Mouse (Mus musculus): ENCODE data around the gene Mitf. TPM values are rescaled to one million over a fixed set of nuclear protein-coding genes. Genes with fewer than 3 reads are reported as not detected.

Gene Mitf
- total RNA-seq, 2 experiments from 2014 or later: 12.8 to 14.6 TPM

GRCm38 (mm10) chr6:98005566-98005965, 198.7 kb downstream of the Mitf start:
- intact Hi-C loops (cut with DNase I): no loop called here
- DNase-seq: no peak

GRCm38 (mm10) chr6:98015066-98015465, 208.2 kb downstream of the Mitf start:
- no peak for DNase-seq
- intact Hi-C loops (cut with DNase I): no loop called here

- no peak for DNase-seq
- intact Hi-C loops (cut with DNase I): no loop called here
These were observed 209.0 kb downstream of the Mitf start for GRCm38 (mm10) chr6:98015819-98016218.

GRCm38 (mm10) chr6:98023876-98024275, 217.0 kb downstream of the Mitf start:
- no peak for DNase-seq
- intact Hi-C loops (cut with DNase I): no loop called here

GRCm38 (mm10) chr6:98038513-98038912, 231.7 kb downstream of the Mitf start:
- no peak for DNase-seq
- intact Hi-C loops (cut with DNase I): no loop called here

GRCm38 (mm10) chr6:98041795-98042194, 234.9 kb downstream of the Mitf start:
- intact Hi-C loops (cut with DNase I): no loop called here
- no peak for DNase-seq

- DNase-seq: no peak
- intact Hi-C loops (cut with DNase I): no loop called here
These were observed 239.7 kb downstream of the Mitf start for GRCm38 (mm10) chr6:98046295-98047108.

GRCm38 (mm10) chr6:98047741-98048140, 240.9 kb downstream of the Mitf start:
- DNase-seq: no peak

GRCm38 (mm10) chr6:98048671-98049438, 242.0 kb downstream of the Mitf start:
- DNase-seq: no peak
- intact Hi-C loops (cut with DNase I): no loop called here

More at GRCm38 (mm10) chr6:98047741-98048140, 240.9 kb downstream of the Mitf start:
- intact Hi-C loops (cut with DNase I): no loop called here

GRCm38 (mm10) chr6:98049551-98049950, 242.7 kb downstream of the Mitf start:
- DNase-seq: no peak
- intact Hi-C loops (cut with DNase I): no loop called here

GRCm38 (mm10) chr6:98061878-98062277, 255.0 kb downstream of the Mitf start:
- DNase-seq: no peak
- intact Hi-C loops (cut with DNase I): no loop called here

GRCm38 (mm10) chr6:98064926-98065325, 258.1 kb downstream of the Mitf start:
- no peak for DNase-seq
- intact Hi-C loops (cut with DNase I): no loop called here

GRCm38 (mm10) chr6:98066420-98066819, 259.6 kb downstream of the Mitf start:
- DNase-seq: no peak
- intact Hi-C loops (cut with DNase I): no loop called here

Other genes with a start within 250 kb of the Mitf start
- 1 to 10 TPM; 5.6 to 6.4 TPM for gene Frmd4b, start 189.5 kb upstream of the Mitf start, total RNA-seq (2021)